Mouse (Mus musculus) C2C12 (cell line): ENCODE data around the gene Ptgdr2. TPM values are rescaled to one million over a fixed set of nuclear protein-coding genes. Genes with fewer than 3 reads are reported as not detected.
A peak's percentile ranks its signal among the peaks of the same experiment; 100 is the strongest.

Experiments used
- H3K27me3 ChIP-seq: one replicate; pipeline ENCODE4 v1.6.1; 2011; ENCODE audit not compliant: control insufficient read depth, insufficient read depth, insufficient read length
- H3K36me3 ChIP-seq: one replicate; pipeline ENCODE4 v1.6.1; 2011; ENCODE audit not compliant: control insufficient read depth, insufficient read depth
- H3K4me3 ChIP-seq: one replicate; pipeline ENCODE4 v1.5.1; 2011; ENCODE audit warnings: mild to moderate bottlenecking, control low read depth; ENCODE audit not compliant: poor library complexity, insufficient read depth, severe bottlenecking
- H3K79me2 ChIP-seq: one replicate; pipeline ENCODE4 v1.6.1; 2011; ENCODE audit not compliant: control insufficient read depth, insufficient read depth
- H3K79me3 ChIP-seq: one replicate; pipeline ENCODE4 v1.6.1; 2011; ENCODE audit warnings: low read depth, control low read depth
- H3ac ChIP-seq: one replicate; pipeline ENCODE3; 2011; ENCODE audit warnings: low read depth; ENCODE audit not compliant: control insufficient read depth, insufficient read length
- CEBPB ChIP-seq: IDR thresholded peaks from one replicate; pipeline ENCODE4 v1.6.1; 2011; ENCODE audit warnings: low read depth, mild to moderate bottlenecking, control low read depth, moderate library complexity
- CTCF ChIP-seq: IDR thresholded peaks from one replicate; pipeline ENCODE4 v1.5.1; 2011; ENCODE audit not compliant: control insufficient read depth, insufficient read depth, insufficient read length
- FOSL1 ChIP-seq: IDR thresholded peaks from one replicate; pipeline ENCODE4 v1.8.0; 2011; ENCODE audit warnings: mild to moderate bottlenecking, low read length; ENCODE audit not compliant: poor library complexity, insufficient read depth, severe bottlenecking
- MAX ChIP-seq: IDR thresholded peaks from one replicate; pipeline ENCODE4 v1.6.1; 2011; ENCODE audit warnings: mild to moderate bottlenecking, control low read depth
- MYOD1 ChIP-seq: IDR thresholded peaks from one replicate; pipeline ENCODE4 v1.6.1; 2011; ENCODE audit warnings: low read depth; ENCODE audit not compliant: control insufficient read depth, insufficient read length
- MYOG ChIP-seq: IDR thresholded peaks from one replicate; pipeline ENCODE4 v1.6.1; 2011; ENCODE audit not compliant: control insufficient read depth, insufficient read length; ENCODE audit errors: extremely low read depth
- USF1 ChIP-seq: IDR thresholded peaks from one replicate; pipeline ENCODE4 v1.6.1; 2011; ENCODE audit warnings: low read depth, mild to moderate bottlenecking, control low read depth, moderate library complexity
- polyA plus RNA-seq: library from polyadenylated mRNA; unstranded; fragments of >200 nt; fragmentation: generic; extraction: Trizol; gene quantifications from one replicate; pipeline ENCODE4 v1.2.1, GENCODE M21; 2012; ENCODE audit warnings: missing spikeins

Ptgdr2 gene
- polyA plus RNA-seq, 1 experiment, result 0.07 TPM

DNA sequence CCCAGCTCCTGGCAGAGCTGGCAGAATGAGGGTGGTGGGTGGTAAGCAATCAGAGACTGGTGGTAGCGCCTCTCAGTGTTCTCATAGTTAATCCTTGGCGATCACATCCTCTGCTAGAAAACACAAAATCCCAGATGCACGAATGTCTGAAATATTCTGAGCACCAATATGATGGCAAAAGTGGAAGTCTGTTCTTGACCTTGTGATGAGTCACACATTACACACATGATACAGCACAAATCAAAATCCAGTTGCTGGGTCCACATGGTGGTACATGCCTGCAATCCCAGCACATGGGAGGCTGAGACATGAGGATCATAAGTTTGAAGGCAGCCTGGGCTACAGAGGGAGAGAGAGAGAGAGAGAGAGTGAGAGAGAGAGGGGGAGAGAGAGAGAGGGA, 15.9 kb upstream of the Ptgdr2 start:
- no peaks in the 10 kb centered on the region for H3K79me2 ChIP-seq
- no peak for TF ChIP-seq FOSL1
- H3K4me3 ChIP-seq, result no peak overlapping the region
- H3K36me3 ChIP-seq, result no peaks in the 10 kb centered on the region
- no peak overlapping the region for H3ac ChIP-seq
- H3K79me3 ChIP-seq, result no peaks in the 10 kb centered on the region
- H3K27me3 ChIP-seq, result peaks cover 21% of the 10 kb centered on the region

DNA sequence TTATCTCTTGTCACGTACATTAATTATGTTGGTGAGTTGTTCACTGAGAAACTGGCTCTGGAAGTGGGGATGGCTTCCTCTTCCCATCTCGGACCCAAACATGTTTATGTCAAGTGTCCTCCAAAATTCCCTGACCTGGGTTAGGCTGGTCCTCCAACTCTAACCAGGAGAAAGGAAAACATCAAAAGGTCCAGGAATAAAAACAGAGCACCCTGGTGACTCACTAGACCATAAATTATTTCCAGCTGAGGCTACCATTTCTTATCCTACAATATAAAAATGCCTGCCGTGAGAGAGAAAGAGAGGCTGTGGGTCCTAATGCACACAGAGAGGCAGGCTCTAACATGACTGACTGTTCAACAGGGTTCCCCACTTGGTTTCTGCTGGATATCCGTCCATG, 12.7 kb upstream of the Ptgdr2 start:
- Histone ChIP-seq H3K79me3 (no peaks in the 10 kb centered on the region), H3K36me3 (no peaks in the 10 kb centered on the region), H3K4me3 (no peak overlapping the region), H3ac (no peak overlapping the region), H3K79me2 (no peaks in the 10 kb centered on the region), H3K27me3 (no peaks in the 10 kb centered on the region)
- TF ChIP-seq MAX, result no peak
- no peak for TF ChIP-seq FOSL1
- no peak for TF ChIP-seq USF1
- TF ChIP-seq CTCF, result no peak
- TF ChIP-seq MYOD1, result no peak
- no peak for TF ChIP-seq CEBPB
- no peak for TF ChIP-seq MYOG

DNA sequence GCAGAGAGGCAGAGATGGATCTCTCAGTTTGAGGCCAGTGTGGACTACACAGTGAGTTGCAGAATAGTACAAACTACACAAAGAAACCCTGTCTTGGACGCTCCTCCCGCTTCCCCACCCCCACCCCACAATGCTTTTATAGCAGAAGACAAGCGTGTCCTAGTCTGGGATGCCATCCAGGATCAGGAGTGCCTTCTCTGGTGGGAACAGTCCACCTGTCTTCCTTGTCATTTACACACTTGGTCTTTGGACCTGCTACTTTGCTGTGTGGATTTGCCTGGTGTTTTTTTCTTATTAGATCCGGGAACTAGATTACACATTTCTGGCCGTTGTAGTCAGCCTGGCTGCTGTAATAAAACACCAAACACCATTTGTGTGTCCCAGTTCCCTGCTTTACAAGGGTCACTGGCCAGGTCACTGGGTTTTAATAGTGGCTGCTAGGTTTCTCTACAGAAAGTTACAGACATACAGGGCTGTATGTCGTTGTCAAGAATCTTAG, 10.8 kb upstream of the Ptgdr2 start:
- TF ChIP-seq FOSL1 (no peak), CEBPB (no peak), CTCF (no peak), USF1 (no peak), MYOG (no peak), MYOD1 (no peak), MAX (no peak)
- H3K4me3 ChIP-seq, result no peak overlapping the region
- H3K27me3 ChIP-seq, result no peaks in the 10 kb centered on the region
- no peak overlapping the region for H3ac ChIP-seq
- H3K36me3 ChIP-seq, result no peaks in the 10 kb centered on the region
- H3K79me2 ChIP-seq, result no peaks in the 10 kb centered on the region
- no peaks in the 10 kb centered on the region for H3K79me3 ChIP-seq

DNA sequence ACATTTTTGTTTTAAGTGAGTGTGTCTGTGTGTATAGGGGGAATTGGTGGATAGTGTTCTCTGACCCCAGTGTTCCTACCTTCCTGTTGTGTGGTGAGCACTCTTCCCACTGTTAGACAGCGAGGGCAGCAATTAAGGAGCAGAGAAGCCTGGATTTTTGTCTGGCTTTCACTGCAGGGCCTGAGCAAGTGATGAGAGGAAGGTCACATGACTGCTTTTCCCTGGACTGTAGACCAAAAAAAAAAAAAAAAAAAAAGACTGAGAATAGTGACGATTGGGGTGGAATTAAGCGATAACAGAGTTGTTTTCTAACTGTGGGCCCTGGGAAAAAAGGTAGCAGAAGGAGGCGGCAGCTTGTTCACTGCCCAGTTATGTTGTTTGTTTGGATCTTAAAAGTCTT, 10.3 kb upstream of the Ptgdr2 start:
- H3K79me3 ChIP-seq, result no peaks in the 10 kb centered on the region

DNA sequence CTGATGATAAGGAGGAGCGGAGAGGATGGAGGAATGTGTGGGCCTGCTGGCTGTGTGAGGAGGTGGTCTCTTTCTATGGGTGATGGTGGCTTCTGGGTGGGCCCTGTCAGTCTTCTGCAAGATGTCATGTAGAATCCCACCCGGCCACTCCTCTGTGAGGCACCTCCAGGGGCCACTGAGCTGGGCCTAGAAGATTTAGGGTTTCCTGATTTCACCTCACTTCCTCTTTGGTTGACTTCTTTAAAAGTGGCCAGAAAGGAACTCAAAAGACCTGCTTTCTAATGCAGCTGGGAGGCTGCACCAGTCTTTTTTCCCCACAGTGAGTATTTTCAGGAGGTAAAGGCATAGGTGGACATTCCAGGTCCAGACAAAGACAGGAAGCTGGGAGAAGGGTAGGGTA, 6.3 kb upstream of the Ptgdr2 start:
- H3K79me3 ChIP-seq, result no peaks in the 10 kb centered on the region
- H3K36me3 ChIP-seq, result no peaks in the 10 kb centered on the region
- no peaks in the 10 kb centered on the region for H3K79me2 ChIP-seq
- no peak overlapping the region for H3K4me3 ChIP-seq
- no peak for TF ChIP-seq MYOG
- no peak for TF ChIP-seq MAX
- no peak for TF ChIP-seq MYOD1
- TF ChIP-seq USF1, result no peak
- TF ChIP-seq CTCF, result no peak
- no peak overlapping the region for H3ac ChIP-seq
- no peaks in the 10 kb centered on the region for H3K27me3 ChIP-seq

More for the DNA sequence above, 10.3 kb upstream of the Ptgdr2 start:
- H3K36me3 ChIP-seq, result no peaks in the 10 kb centered on the region
- H3K27me3 ChIP-seq, result no peaks in the 10 kb centered on the region
- no peak overlapping the region for H3ac ChIP-seq
- H3K79me2 ChIP-seq, result no peaks in the 10 kb centered on the region
- no peak overlapping the region for H3K4me3 ChIP-seq
- TF ChIP-seq CEBPB, result no peak
- TF ChIP-seq USF1, result peak; percentile 76

DNA sequence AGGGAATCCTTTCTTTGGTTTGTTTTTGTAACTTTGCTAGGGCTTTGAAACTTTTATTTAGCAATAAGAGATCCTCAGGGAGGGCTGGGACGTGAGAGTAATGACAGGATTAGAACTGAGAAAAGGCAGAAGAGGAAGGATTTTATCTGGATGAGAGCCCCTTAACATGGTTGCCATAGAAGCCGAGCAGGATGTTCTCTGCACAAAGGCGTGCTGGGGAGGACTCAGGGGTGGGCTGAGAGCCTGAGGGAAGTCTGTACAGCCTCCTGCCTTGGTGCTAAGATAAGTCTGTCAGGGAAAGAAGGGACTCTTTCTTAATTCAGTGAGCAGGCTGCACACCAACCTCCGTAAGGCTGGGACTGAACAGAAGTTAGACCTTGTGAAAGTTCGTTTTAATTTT, 1.9 kb upstream of the Ptgdr2 start:
- Histone ChIP-seq H3K79me3 (no peaks in the 10 kb centered on the region), H3ac (no peak overlapping the region), H3K36me3 (no peaks in the 10 kb centered on the region), H3K4me3 (no peak overlapping the region), H3K27me3 (no peaks in the 10 kb centered on the region), H3K79me2 (no peaks in the 10 kb centered on the region)
- TF ChIP-seq MYOD1, result no peak

DNA sequence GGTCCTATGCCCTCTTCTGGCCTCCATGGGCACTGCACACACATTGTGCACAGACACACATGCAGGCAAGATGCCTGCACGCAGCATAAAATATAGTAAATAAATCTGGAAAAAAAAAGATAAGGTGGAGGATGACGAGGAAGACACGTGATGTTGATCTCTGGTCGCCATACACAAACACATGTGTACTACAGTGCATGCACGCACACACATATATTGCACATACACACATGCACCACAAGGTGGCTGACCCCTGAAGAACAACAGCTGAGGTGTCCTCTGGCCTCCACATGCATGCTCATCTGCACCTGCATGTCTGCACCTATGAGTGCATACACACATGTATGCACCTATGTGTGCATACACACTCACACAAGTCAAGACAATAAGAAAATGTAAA, 883 bp upstream of the Ptgdr2 start:
- TF ChIP-seq FOSL1, result no peak
- no peak for TF ChIP-seq MYOG
- TF ChIP-seq CTCF, result no peak
- TF ChIP-seq MYOD1, result no peak
- no peak for TF ChIP-seq CEBPB
- TF ChIP-seq MAX, result no peak
- TF ChIP-seq USF1, result no peak
- Histone ChIP-seq H3K79me3 (no peaks in the 10 kb centered on the region), H3ac (no peak overlapping the region), H3K4me3 (no peak overlapping the region), H3K79me2 (no peaks in the 10 kb centered on the region), H3K36me3 (peaks cover 2% of the 10 kb centered on the region), H3K27me3 (no peaks in the 10 kb centered on the region)
